Mouse (Mus musculus): ENCODE data around the gene 1700020D05Rik.

Gene 1700020D05Rik

GRCm38 (mm10) chr19:5455568-5455967, 48.0 kb downstream of the 1700020D05Rik start:
- DNase-seq (ENCODE audit: inconsistent age in 2 of 2, low spot score in 1 of 2), result no peak

GRCm38 (mm10) chr19:5455037-5455436, 48.5 kb downstream of the 1700020D05Rik start:
- DNase-seq (ENCODE audit: inconsistent age in 2 of 2, low spot score in 1 of 2), result no peak
